Mouse (Mus musculus): ENCODE data around the gene Agmat. TPM values are rescaled to one million over a fixed set of nuclear protein-coding genes. Genes with fewer than 3 reads are reported as not detected.

The Agmat gene
- polyA plus RNA-seq, 1 experiment: not detected

DNA sequence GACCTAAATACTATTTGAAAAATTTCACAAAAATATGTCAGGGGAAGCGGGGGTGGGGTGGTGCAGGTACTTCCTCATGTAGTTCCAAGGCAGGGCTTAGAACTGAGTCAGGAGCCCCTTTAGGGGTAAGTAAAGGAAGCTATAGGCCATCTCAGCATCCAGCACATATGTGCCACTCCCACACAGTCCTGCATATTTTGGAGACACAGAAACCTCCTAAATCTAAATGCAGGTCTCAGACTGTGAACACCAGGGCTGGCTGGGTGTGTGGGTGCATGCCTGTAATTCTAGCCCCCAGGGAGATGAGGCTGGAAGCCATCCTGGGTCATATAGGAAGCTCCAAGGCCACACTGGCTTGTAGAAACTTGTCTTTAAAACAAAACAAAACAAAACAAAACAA lies 35.2 kb upstream of the Agmat start:
- H3K27me3 ChIP-seq (ENCODE audit: control insufficient read depth, insufficient read depth, insufficient read length): no peaks in the 10 kb centered on the region
- no peak overlapping the region for H3ac ChIP-seq (ENCODE audit: control insufficient read depth, insufficient read length, low read depth)
- TF ChIP-seq CTCF (IDR thresholded peaks at IDR 0.05; ENCODE audit: control insufficient read depth, insufficient read depth, insufficient read length): no peak
- no peak for TF ChIP-seq MYOD1 (IDR thresholded peaks at IDR 0.05; ENCODE audit: control insufficient read depth, insufficient read length, low read depth)
- TF ChIP-seq MAX (IDR thresholded peaks at IDR 0.05): no peak
- TF ChIP-seq FOSL1 (IDR thresholded peaks at IDR 0.05; ENCODE audit: insufficient read depth, low read length, poor library complexity, severe bottlenecking): no peak
- no peak for TF ChIP-seq MYOG (IDR thresholded peaks at IDR 0.05; ENCODE audit: control insufficient read depth, extremely low read depth, insufficient read length)
- H3K79me3 ChIP-seq (ENCODE audit: low read depth): peaks cover 36% of the 10 kb centered on the region
- H3K79me2 ChIP-seq (ENCODE audit: control insufficient read depth, insufficient read depth): peaks cover 58% of the 10 kb centered on the region
- H3K4me3 ChIP-seq (ENCODE audit: insufficient read depth, poor library complexity, severe bottlenecking): no peak overlapping the region
- H3K36me3 ChIP-seq (ENCODE audit: control insufficient read depth, insufficient read depth): peaks cover 54% of the 10 kb centered on the region

GRCm38 (mm10) chr4:141713598-141714142 lies 32.8 kb upstream of the Agmat start:
- Histone ChIP-seq H3ac (ENCODE audit: control insufficient read depth, insufficient read length, low read depth) (no peak overlapping the region), H3K4me3 (ENCODE audit: insufficient read depth, poor library complexity, severe bottlenecking) (no peak overlapping the region), H3K79me2 (ENCODE audit: control insufficient read depth, insufficient read depth) (peaks cover 83% of the 10 kb centered on the region), H3K79me3 (ENCODE audit: low read depth) (peaks cover 58% of the 10 kb centered on the region), H3K36me3 (ENCODE audit: control insufficient read depth, insufficient read depth) (peaks cover 42% of the 10 kb centered on the region), H3K27me3 (ENCODE audit: control insufficient read depth, insufficient read depth, insufficient read length) (no peaks in the 10 kb centered on the region)
- TF ChIP-seq MYOD1 (IDR thresholded peaks at IDR 0.05; ENCODE audit: control insufficient read depth, insufficient read length, low read depth): no peak
- TF ChIP-seq USF1 (IDR thresholded peaks at IDR 0.05; ENCODE audit: low read depth): no peak
- no peak for TF ChIP-seq MYOG (IDR thresholded peaks at IDR 0.05; ENCODE audit: control insufficient read depth, extremely low read depth, insufficient read length)
- no peak for TF ChIP-seq CEBPB (IDR thresholded peaks at IDR 0.05; ENCODE audit: low read depth)
- TF ChIP-seq FOSL1 (IDR thresholded peaks at IDR 0.05; ENCODE audit: insufficient read depth, low read length, poor library complexity, severe bottlenecking): no peak
- TF ChIP-seq MAX (IDR thresholded peaks at IDR 0.05): no peak
- TF ChIP-seq CTCF (IDR thresholded peaks at IDR 0.05; ENCODE audit: control insufficient read depth, insufficient read depth, insufficient read length): no peak

- Histone ChIP-seq H3ac (ENCODE audit: control insufficient read depth, insufficient read length, low read depth) (no peak overlapping the region), H3K4me3 (ENCODE audit: insufficient read depth, poor library complexity, severe bottlenecking) (no peak overlapping the region), H3K79me3 (ENCODE audit: low read depth) (peaks cover 72% of the 10 kb centered on the region), H3K27me3 (ENCODE audit: control insufficient read depth, insufficient read depth, insufficient read length) (no peaks in the 10 kb centered on the region), H3K79me2 (ENCODE audit: control insufficient read depth, insufficient read depth) (peaks cover 86% of the 10 kb centered on the region), H3K36me3 (ENCODE audit: control insufficient read depth, insufficient read depth) (peaks cover 38% of the 10 kb centered on the region)
- TF ChIP-seq MAX (IDR thresholded peaks at IDR 0.05) (no peak), CEBPB (IDR thresholded peaks at IDR 0.05; ENCODE audit: low read depth) (no peak), MYOD1 (IDR thresholded peaks at IDR 0.05; ENCODE audit: control insufficient read depth, insufficient read length, low read depth) (no peak), MYOG (IDR thresholded peaks at IDR 0.05; ENCODE audit: control insufficient read depth, extremely low read depth, insufficient read length) (no peak), USF1 (IDR thresholded peaks at IDR 0.05; ENCODE audit: low read depth) (no peak), FOSL1 (IDR thresholded peaks at IDR 0.05; ENCODE audit: insufficient read depth, low read length, poor library complexity, severe bottlenecking) (no peak), CTCF (IDR thresholded peaks at IDR 0.05; ENCODE audit: control insufficient read depth, insufficient read depth, insufficient read length) (no peak)
These were observed 31.4 kb upstream of the Agmat start for GRCm38 (mm10) chr4:141715027-141715426.

- Histone ChIP-seq H3K27me3 (ENCODE audit: control insufficient read depth, insufficient read depth, insufficient read length) (no peaks in the 10 kb centered on the region), H3K4me3 (ENCODE audit: insufficient read depth, poor library complexity, severe bottlenecking) (no peak overlapping the region), H3K36me3 (ENCODE audit: control insufficient read depth, insufficient read depth) (peaks cover 36% of the 10 kb centered on the region), H3K79me3 (ENCODE audit: low read depth) (peaks cover 90% of the 10 kb centered on the region), H3ac (ENCODE audit: control insufficient read depth, insufficient read length, low read depth) (no peak overlapping the region), H3K79me2 (ENCODE audit: control insufficient read depth, insufficient read depth) (peaks cover 100% of the 10 kb centered on the region)
- TF ChIP-seq CTCF (IDR thresholded peaks at IDR 0.05; ENCODE audit: control insufficient read depth, insufficient read depth, insufficient read length) (no peak), FOSL1 (IDR thresholded peaks at IDR 0.05; ENCODE audit: insufficient read depth, low read length, poor library complexity, severe bottlenecking) (no peak), CEBPB (IDR thresholded peaks at IDR 0.05; ENCODE audit: low read depth) (no peak), USF1 (IDR thresholded peaks at IDR 0.05; ENCODE audit: low read depth) (no peak), MYOD1 (IDR thresholded peaks at IDR 0.05; ENCODE audit: control insufficient read depth, insufficient read length, low read depth) (no peak), MYOG (IDR thresholded peaks at IDR 0.05; ENCODE audit: control insufficient read depth, extremely low read depth, insufficient read length) (no peak), MAX (IDR thresholded peaks at IDR 0.05) (no peak)
These were observed 28.8 kb upstream of the Agmat start for GRCm38 (mm10) chr4:141717633-141718032.

- no peak overlapping the region for H3ac ChIP-seq (ENCODE audit: control insufficient read depth, insufficient read length, low read depth)
- TF ChIP-seq CEBPB (IDR thresholded peaks at IDR 0.05; ENCODE audit: low read depth) (no peak), USF1 (IDR thresholded peaks at IDR 0.05; ENCODE audit: low read depth) (no peak), MYOD1 (IDR thresholded peaks at IDR 0.05; ENCODE audit: control insufficient read depth, insufficient read length, low read depth) (no peak), FOSL1 (IDR thresholded peaks at IDR 0.05; ENCODE audit: insufficient read depth, low read length, poor library complexity, severe bottlenecking) (no peak), MAX (IDR thresholded peaks at IDR 0.05) (no peak), CTCF (IDR thresholded peaks at IDR 0.05; ENCODE audit: control insufficient read depth, insufficient read depth, insufficient read length) (no peak), MYOG (IDR thresholded peaks at IDR 0.05; ENCODE audit: control insufficient read depth, extremely low read depth, insufficient read length) (no peak)
- H3K79me3 ChIP-seq (ENCODE audit: low read depth): peaks cover 81% of the 10 kb centered on the region
- no peak overlapping the region for H3K4me3 ChIP-seq (ENCODE audit: insufficient read depth, poor library complexity, severe bottlenecking)
- H3K27me3 ChIP-seq (ENCODE audit: control insufficient read depth, insufficient read depth, insufficient read length): no peaks in the 10 kb centered on the region
- peaks cover 24% of the 10 kb centered on the region for H3K36me3 ChIP-seq (ENCODE audit: control insufficient read depth, insufficient read depth)
- H3K79me2 ChIP-seq (ENCODE audit: control insufficient read depth, insufficient read depth): peaks cover 88% of the 10 kb centered on the region
These were observed 27.2 kb upstream of the Agmat start for GRCm38 (mm10) chr4:141719304-141719703.

Data from C2C12 (cell line).